Mouse (Mus musculus) granulocyte monocyte progenitor cell, adult 5-6 weeks (primary cell): ENCODE data around the gene Lrrc74b. TPM values are rescaled to one million over a fixed set of nuclear protein-coding genes. Genes with fewer than 3 reads are reported as not detected.
"Not testable (repeated sequence)": the region's sequence is repeated elsewhere in the genome, so short reads cannot be mapped to it uniquely, and the experiment has no call there.

Source experiments
- ATAC-seq: replicated peaks from 2 replicates; pipeline ENCODE4 v1.8.0; 2016; ENCODE audit warnings: mild to moderate bottlenecking, moderate TSS enrichment, inconsistent platforms; ENCODE audit not compliant: poor library complexity, severe bottlenecking
- total RNA-seq, 2 experiments: library from RNA; stranded (forward) in 1 of 2; stranded (reverse) in 1 of 2; fragments of 200-712, 200-1000 nt in 1 of 2; fragments of >200 nt in 1 of 2; fragmentation: Nextera tagmentation in 1 of 2; gene quantifications; 2 replicates each; pipeline ENCODE4 v1.2.3; 2014 to 2017

Lrrc74b gene
- total RNA-seq (2014; fragmentation: Nextera tagmentation): not detected in 2 replicates
- not detected in 2 replicates for total RNA-seq (2017)

DNA sequence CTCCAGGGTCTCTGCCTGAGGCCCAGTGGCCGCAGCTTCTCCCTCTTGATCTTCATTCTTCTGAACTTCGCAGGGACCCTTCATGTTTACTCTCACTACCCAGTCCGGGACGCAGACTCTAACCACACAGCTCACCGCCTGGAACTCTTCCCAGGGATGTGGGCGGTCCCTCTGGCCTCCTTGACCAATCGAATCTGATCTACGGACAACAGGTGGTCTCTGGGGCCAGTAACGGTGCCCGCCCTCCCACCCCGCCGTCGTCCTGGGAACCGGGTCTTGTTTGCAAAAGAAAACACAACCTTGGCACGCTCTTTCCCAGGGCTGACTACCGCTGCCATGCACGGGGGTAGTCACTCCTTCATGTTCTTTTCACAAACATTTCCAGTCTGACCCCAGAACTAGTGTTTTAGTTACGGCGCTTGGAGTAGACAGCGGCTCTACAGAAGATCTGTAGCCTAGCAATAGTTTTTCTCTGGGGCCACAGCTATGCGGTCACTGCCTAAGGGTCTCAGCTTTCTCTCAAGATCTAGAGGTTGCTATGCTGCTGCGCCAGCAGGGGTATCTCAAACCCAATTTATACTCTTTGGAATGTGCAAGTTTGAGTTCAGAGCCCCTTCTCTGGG, at the start of gene Lrrc74b:
Gene Lrrc74b (minus strand): TSS at position 120 of the 623 bp plus-strand sequence.
- peak; percentile 56 for ATAC-seq

DNA sequence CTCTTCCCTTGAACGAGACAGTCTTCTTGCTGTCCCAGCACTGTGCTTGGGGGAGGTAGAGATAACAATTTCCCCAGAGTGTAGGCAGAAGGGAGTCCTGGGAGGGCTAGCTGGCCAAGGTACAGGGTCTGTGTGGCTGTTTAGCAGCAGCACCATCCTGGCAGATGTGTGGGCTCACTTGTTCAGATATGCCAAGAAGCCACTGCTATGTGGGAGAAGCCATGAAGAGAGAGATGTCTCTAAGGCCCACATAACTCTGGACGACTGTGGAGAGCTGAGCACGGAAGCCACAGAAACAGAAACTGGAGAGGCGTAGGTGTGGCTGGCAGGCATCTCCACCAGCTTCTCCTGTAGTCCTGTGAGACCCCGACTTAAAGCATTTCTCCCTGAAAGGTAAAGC, 44.6 kb upstream of the Lrrc74b start:
- ATAC-seq: no peak

DNA sequence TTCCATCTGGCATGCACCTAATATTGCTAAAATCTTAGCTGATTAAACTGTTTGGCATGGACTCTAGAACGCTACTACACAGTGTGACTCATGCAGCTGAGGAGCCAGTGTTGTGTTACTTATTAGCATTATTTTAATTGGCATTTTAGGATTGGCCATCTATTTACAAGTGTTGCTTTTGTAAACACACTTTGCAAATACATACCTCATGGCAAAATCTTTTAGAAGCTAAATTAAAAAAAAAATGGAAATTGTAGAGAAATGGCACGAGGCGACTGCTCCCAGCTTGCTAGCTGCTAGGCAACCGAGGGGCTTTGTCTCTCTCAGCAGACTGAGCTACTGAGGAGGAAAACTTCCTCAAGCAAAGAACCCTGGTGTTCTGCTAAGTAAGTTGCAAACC, 43.9 kb upstream of the Lrrc74b start:
- ATAC-seq: no peak

DNA sequence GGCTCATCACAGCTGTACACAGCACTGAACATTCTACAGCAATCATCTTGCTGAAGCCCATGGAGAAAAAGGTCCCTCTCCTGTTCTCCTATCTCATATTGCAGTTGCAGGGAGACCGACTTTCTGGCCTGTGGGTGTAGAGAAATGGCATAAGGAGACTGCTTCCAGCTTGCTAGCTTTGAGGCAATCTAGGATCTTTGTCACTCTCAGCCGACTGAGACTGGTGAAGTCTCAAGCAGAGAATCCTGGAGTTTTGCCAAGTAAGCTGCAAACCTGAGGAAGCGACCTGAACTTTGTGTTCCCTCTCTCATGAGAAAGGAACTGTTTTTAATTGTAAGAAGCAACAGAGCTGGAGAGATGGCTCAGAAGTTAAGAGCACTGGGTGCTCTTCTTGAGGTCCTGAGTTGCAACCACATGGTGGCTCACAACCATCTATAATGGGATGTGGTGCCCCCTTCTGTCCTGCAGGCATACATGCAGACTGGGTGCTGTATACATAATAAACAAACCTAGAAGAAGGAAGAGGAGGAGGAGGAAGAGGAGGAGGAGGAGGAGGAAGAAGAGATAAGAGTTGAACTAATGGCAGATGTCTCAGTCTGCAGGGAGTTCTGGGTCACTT, 40.0 kb upstream of the Lrrc74b start:
- peak; percentile 53; the same call in 1 of the 2 replicates for ATAC-seq

DNA sequence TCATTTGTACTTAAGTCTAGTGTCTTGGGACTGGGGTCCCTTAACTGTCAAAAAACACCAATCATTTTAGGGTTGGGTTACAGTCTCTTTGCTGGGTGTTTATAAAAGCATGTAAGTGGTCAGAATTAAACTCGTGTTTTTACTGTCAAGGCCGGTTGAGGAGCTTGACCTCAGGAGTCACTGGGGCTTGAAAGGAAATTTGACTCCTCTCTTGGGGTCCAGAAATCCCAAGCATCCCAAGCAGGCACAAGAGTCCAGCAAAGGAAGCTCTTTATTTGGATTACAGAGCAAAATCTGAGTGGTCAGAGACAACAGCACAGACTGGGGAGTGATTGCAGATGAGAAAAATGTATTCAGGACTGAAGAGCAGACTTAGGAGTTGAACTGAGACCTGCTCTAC, 29.7 kb upstream of the Lrrc74b start:
- no peak for ATAC-seq

DNA sequence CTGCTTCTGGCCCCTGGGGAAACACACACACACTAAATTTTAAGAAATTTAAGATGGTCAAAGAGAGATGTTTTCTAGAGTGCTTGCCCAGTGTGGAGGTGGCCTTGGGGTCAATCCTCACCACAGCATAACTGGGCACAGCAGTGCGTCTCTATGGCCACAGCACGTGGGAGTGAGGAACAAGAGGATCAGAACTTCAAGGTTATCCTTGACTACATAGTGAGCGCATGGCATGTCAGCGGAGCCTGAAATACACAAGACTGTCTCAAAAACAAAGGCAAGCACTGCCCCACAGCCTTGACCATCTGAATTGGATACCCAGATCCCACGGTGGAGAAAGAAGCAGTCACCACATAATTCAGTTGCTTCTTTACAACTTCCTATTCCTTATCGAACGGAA, 23.5 kb upstream of the Lrrc74b start:
- ATAC-seq: no peak

DNA sequence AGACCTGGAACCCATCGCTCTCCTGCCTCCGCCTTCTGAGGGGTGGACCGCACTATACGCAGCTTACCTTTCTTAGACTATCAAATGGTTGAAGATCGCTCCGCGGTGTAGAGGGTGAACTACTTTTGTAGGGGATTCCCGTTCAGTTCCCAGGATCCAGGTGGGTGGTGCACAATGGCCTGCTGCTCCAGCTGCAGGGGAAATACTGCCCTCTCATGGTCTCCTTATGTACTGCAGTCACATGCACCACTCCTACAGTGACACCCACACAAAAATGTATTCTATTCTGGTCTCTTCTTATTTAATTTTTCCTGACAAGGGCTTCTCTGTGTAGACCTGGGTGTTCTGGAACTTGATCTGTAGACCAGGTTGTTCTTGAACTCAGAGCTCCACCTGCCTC, 22.0 kb upstream of the Lrrc74b start, which contains the start of gene Slc7a4:
Gene Slc7a4 (minus strand): TSS at position 151 of the 400 bp plus-strand sequence.
- peak; percentile 73 for ATAC-seq

DNA sequence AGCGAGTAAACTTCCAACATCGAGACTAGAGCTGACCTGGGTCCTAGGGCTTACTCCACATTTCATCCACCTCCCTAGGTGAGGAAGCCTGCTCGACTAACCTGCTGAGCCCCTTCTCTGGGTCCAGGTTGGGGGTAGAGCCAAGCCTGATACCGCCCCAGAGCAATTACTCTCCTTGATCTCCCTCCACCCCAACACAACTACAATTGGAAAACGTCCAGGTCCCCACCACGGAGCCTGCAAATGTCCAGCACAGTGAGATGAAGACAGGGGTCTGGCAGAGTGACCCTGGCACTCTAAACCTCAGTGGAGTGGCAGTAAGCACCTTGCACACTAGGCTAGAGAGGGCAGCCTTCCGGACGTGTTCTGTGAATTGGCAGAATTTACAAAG, 15.8 kb upstream of the Lrrc74b start:
- ATAC-seq: no peak

DNA sequence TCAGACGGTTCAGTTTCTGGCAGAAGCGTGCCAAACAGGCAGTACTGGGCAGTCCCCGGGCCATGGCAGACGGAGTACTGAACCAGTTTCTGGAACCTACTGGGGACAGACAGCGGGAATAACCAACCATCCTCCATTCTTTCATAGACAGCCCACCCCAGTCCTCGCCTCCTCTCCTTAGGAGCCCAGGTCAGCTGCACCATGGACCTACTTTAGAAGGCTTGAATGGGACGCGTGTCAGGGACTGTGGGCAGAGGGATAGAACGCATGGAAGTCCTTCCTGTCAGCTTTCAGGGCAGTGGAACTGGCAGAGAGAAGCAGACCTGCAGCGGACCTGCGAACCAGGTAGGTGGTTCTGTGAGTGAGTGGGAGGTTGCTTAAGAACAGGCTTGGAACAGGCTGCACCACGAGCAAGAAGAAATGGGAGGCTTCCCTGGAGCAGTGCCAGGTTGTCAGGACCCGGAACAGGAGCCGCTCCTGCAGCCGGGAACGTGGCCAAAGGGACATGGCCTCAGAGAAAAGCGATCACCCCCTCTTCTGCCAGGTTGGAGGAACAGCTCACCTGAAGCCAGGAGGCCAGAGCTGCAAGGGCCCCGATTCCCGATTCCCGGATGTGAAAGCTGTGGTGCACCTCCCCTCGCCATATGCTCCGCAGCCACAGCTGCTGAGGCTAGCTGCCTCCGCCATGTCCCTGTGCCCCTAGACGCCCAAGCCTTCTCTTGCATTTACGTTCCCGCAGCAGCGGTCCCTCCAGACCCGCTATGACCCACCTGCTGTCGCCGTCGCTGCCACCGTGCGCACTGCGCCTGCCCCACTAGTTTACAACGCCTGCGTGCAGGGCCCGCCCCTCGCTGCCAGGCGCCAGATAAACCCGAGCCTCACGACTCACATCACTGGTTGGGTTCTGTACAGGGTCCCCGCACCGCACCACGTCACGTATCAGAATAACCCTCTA, 15.1 kb upstream of the Lrrc74b start:
- ATAC-seq: peak; percentile 77

DNA sequence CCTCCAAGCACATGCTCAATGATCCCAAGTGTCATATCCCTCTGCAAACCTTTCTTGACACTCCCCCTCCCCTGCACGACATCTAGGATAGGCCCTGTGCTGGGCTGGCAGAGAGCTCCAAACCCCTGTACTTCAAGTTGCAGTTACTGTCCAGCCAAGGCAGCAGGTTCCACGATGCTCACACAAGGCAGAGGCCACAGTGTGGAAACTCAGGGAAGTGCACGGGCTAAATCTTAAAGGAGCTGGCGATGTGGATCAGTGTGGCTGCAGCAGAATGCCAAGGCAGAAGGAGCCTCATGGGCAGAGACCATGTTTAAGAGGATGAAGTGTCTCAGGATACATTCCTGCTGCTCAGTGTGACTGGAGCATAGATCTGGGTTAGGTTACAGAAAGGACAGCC, 5.1 kb upstream of the Lrrc74b start:
- no peak for ATAC-seq

DNA sequence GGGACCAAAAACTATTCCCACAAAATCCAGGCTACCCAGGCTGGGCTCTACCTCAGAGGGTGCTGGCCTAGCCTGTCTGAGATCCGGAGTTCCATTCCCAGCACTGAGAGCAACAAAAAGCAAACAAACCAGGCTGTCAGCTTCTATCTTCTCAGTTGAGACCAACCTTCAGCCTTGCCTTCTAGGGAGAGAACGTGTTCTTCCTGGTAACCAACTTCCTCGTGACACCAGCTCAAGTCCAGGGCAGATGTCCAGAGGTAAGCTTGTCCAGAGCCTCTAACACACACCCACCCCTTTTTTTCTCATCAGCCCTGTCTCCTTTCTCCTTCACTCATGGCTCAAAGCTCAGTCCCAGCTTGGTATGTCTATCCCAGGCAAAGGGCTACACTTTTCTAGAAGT, 3.7 kb upstream of the Lrrc74b start:
- no peak for ATAC-seq

DNA sequence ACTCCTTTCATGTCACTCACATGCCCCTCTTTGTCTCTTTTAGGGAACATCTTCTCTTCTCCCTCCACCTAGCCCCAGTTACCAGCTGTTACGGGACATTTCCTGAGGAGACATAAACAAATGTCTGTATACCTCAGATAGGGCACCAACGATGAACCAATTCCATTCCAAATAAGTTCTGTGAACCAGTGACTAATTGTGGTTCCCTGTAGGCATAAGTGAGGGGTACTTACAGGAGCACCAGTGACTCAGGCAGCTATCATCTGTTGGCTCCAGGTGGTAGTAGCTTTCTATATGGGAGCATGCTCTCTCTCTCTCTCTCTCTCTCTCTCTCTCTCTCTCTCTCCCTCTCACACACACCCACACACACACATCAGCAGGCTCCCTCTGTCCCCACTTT, 3.2 kb upstream of the Lrrc74b start:
- ATAC-seq: no peak

DNA sequence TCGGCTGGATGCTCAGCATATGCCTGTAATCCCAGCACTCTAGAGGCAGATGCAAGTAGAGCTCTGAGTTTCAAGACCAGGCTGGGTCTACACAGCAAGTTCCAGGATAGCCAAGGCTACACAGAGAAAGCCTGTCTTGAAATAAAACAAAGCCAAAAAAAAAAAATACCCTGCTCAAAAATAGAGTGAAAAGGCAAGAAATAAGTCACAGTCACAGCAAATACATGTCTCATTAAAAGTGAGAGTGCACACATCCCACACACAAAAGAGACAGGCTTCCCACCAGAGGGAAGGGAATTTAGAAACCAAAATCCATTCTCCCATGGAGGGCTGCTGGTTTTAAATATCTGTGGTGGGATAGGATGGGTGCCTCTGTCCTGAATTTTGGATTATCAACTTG, 2.5 kb upstream of the Lrrc74b start:
- ATAC-seq: no peak

DNA sequence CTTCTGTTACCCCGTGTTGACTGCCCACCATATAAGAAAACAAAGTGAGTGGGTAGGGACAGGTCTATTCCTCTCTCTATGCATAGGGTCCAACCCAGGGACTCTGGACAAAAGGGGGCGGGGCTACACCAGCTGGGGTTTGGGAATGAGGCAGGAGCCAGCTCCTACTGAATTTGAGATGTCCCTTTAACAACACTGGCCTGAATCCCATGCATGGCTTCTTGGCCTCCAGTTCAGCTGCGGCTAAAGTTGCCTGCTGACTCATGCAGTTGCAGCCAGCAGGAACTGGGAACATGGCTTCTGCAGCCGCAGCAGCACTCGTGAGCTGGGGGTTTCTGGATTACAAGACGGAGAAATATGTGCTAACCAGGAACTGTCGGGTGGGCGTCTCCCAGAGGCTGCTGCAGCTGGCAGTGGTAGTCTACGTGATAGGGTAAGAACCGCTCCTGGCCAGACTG, 733 bp upstream of the Lrrc74b start, which contains the start of gene P2rx6:
Gene P2rx6 (plus strand): TSS at position 135 of the 458 bp plus-strand sequence.
- peak; percentile 74 for ATAC-seq

DNA sequence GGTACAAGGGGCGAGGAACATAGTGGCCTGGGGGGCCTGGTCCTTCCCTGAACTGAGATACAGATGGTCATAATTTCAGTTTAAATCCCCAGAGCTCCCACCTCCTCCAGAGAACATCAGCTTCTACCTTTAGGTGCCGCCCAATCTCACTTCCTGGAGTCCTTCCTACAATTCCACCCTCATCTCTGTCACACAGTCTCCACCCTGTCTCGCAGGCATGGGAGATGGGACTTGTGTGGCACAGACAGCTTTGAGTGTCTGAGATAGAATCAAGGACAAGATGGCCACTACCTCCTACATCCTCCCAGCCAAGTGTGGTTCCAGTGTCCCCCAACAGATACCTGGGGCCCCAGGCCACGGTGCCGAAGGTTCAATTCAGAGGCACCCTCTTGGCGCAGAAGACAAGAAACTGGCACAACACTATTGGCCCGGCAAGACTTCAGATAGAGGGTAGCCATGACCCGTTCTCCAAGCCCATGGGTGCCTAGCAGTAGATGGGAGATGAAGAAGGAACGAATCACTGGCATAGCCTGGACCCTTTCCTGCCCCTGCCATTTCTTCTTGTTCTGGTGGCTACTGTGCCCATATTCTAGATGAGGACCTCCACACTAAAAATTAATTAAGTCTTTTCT, 1.5 kb downstream of the Lrrc74b start:
- no peak for ATAC-seq

DNA sequence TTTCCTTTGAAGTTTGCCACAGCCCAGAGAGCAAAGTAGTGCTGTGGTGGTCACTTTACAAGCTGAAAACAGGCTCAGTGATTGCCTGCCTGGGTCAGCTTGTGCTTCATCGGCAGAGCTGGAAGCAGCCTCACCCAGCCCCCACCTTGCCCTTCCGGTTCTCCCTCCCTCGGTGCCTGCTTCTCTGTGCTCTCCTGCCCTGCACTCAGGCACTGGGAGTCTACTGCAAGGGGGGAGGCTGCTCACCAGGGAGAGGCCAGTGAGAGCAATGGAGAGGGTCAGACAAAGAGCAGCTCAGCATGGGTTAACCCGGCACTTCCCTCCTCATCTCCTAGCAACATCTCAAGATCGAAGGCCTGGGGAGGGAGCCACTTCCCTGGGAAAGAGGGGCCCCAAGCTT, 2.2 kb downstream of the Lrrc74b start:
- ATAC-seq: no peak

DNA sequence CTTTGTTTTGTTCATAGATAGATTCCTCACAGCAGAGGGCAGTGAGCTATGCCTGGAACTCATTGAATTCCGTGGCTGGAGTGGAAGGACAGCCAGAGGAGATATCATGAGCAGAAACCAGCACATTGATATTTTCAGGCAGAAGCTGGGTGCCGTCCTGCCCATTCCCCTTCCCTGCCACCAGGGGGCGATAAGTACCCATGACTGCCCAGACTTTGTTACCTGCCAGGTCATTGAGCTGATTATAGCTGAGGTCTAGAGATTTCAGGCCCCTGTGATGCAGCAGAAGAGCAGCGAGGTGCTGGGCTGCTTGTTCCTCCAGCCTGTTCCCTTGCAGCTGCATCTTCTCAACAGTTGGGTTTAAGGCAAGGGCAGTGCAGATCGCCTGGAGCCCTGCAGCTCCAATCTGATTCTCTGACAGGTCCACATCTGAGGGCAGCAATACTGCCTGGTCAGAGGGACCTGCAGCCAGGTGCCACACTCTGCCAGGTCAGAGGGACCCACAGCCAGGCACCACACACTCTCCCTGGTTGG, 3.0 kb downstream of the Lrrc74b start:
- peak; percentile 26 for ATAC-seq

DNA sequence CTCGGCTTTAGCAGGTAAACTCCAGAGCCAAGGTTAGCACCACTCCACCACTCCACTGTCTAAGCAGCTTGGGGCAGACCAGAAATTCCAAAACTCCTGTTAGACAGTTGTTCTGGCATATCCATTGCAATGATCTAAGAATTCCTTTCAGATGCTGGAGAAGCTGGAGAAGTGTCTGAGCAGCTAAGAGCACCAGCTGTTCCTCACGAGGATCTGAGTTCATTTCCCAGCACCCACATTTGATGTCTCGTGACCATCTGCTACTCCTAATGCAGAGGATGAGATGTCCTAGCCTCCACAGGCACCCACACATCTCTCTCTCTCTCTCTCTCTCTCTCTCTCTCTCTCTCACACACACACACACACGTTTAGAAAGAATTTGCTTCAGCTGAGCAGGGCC, 4.1 kb downstream of the Lrrc74b start:
- ATAC-seq: no peak

DNA sequence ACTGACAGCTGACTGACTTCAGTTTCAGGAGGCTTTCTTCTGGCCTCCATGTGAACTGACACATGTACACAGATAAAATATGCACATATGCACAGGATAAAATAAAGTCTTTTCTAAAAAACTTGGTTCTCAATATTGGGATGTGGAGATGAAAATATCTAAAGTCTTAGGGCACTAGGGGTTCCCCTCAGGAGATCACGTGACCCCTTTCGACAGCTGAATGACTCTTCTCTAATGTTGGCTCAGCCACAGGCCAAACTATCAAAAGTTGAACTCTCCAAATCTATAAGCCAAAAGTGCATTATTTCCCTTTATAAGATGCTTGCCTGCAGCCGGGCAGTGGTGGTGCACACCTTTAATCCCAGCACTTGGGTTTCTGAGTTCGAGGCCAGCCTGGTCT, 4.9 kb downstream of the Lrrc74b start:
- ATAC-seq: no peak

DNA sequence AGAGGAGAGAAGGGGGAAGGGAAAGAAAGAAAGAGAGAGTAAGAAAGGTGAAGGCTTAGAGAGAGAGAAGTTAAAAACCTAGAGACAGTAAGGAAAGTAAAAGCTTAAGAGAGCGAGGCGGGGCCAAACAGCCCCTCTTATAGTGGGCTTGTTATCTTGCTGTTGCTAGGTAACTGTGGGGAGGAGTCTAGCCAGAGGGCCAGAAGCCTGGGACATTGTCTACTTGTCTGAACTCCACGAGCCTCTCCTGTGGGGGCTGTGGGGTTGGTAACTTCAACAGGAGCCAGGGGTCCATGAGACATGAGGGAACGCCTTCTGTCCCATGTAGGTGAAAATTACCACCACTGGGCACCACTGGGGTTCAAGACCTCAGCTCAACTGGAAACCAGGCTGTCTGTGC, 6.3 kb downstream of the Lrrc74b start:
- ATAC-seq: not testable (repeated sequence)
